In the genomic region with DNA sequence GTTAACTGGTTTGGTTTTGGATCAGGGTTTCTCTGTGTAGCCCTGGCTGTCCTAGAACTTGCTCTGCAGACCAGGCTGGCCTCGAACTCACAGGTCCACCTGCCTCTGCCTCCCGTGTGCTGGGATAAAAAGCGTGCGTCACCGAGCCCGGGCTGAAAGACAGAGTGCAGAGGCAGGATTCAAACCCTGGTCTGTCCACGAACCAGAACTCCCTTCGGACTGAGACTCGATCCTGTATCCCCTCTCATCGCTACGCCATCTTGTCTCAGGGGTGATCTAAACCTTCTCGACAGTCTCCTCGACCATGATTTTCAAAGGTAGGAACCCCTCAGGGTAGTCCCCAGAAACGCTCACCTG, we compare ENCODE assay signal across 8 mouse cellular contexts. TPM values are rescaled to one million over a fixed set of nuclear protein-coding genes. Genes with fewer than 3 reads are reported as not detected.
DNase-seq lines count a peak whose midpoint lies in the region; ATAC-seq and TF ChIP-seq lines count a peak whose summit lies in the region.

No protein-coding gene starts in this region.

- H3K4me3 ChIP-seq in cerebellum, adult 2 months (replicated peaks; ENCODE audit: insufficient read depth, low read depth, low read length): peak overlapping the region; percentile 67
- peak overlapping the region; percentile 62 for H3K4me3 ChIP-seq in spleen, adult 2 months (ENCODE audit: extremely low read depth, insufficient read depth, insufficient read length)
- H3K4me3 ChIP-seq in liver, embryonic 12.5 days: peak overlapping the region; percentile 85
- H3K4me3 ChIP-seq in stomach, embryonic 16.5 days (replicated peaks; ENCODE audit: low read length): peak overlapping the region; percentile 80

- no peak for DNase-seq in cerebellum, adult 2 months
- DNase-seq in cerebellum, postnatal 36 days: no peak
- DNase-seq in spleen, adult 2 months (ENCODE audit: low read depth in 1 of 2, low spot score in 2 of 2): no peak
- no peak for DNase-seq in spleen, postnatal 10 days (ENCODE audit: low spot score in 2 of 2)
- no peak for DNase-seq in frontal cortex, adult 2 months (ENCODE audit: extremely low spot score in 1 of 2, low spot score in 1 of 2)
- DNase-seq in ovary, postnatal 36 days (ENCODE audit: low spot score): no peak

- no peaks in the 10 kb centered on the region for H3K9me3 ChIP-seq in liver, embryonic 12.5 days (replicated peaks)
- H3K9me3 ChIP-seq in stomach, embryonic 16.5 days (replicated peaks; ENCODE audit: control insufficient read depth, low read length): no peaks in the 10 kb centered on the region

- H3K27ac ChIP-seq in cerebellum, adult 2 months (ENCODE audit: insufficient read depth, low read length): no peak overlapping the region
- no peak overlapping the region for H3K27ac ChIP-seq in spleen, adult 2 months (ENCODE audit: insufficient read depth, low read length)
- no peak overlapping the region for H3K27ac ChIP-seq in liver, embryonic 12.5 days
- H3K27ac ChIP-seq in stomach, embryonic 16.5 days (ENCODE audit: low read length): peak overlapping the region; percentile 32; the same call in 1 of the 2 replicates

- no peak for TF ChIP-seq CTCF in cerebellum, adult 2 months (IDR thresholded peaks at IDR 0.05; ENCODE audit: borderline replicate concordance, insufficient read depth, low read depth, low read length)
- no peak for TF ChIP-seq CTCF in spleen, adult 2 months (IDR thresholded peaks at IDR 0.05; ENCODE audit: extremely low read depth, insufficient read depth, insufficient read length, insufficient replicate concordance)

- WGBS in cerebellum, adult 2 months: 2% methylated on average over 14 of the region's 14 CpGs
- WGBS in spleen, adult 2 months: 3% methylated on average over 14 of the region's 14 CpGs
- whole genome bisulfite sequencing in liver, embryonic 12.5 days (ENCODE audit: insufficient replicate concordance): 2% methylated on average over 14 of the region's 14 CpGs
- WGBS in stomach, embryonic 16.5 days: under 1% methylated on average over 14 of the region's 14 CpGs

- no peaks in the 10 kb centered on the region for H3K4me1 ChIP-seq in cerebellum, adult 2 months (ENCODE audit: control insufficient read depth, insufficient read depth, low read length)
- H3K4me1 ChIP-seq in spleen, adult 2 months (ENCODE audit: control insufficient read depth, insufficient read depth, insufficient read length): peaks cover 3% of the 10 kb centered on the region; the same call in 1 of the 2 replicates
- H3K4me1 ChIP-seq in liver, embryonic 12.5 days: peaks cover 31% of the 10 kb centered on the region
- peaks cover 19% of the 10 kb centered on the region for H3K4me1 ChIP-seq in stomach, embryonic 16.5 days (ENCODE audit: control insufficient read depth, insufficient read depth, low read length)

- H3K4me2 ChIP-seq in liver, embryonic 12.5 days: peak overlapping the region; percentile 94
- H3K4me2 ChIP-seq in stomach, embryonic 16.5 days (ENCODE audit: low read depth, low read length): peak overlapping the region; percentile 56

- no peaks in the 10 kb centered on the region for H3K27me3 ChIP-seq in cerebellum, adult 2 months (ENCODE audit: control insufficient read depth, insufficient read depth, low read length)
- no peaks in the 10 kb centered on the region for H3K27me3 ChIP-seq in spleen, adult 2 months (ENCODE audit: control insufficient read depth, insufficient read depth, low read length)
- peaks cover 9% of the 10 kb centered on the region; the same call in 1 of the 2 replicates for H3K27me3 ChIP-seq in liver, embryonic 12.5 days (replicated peaks)
- H3K27me3 ChIP-seq in stomach, embryonic 16.5 days (ENCODE audit: control insufficient read depth, insufficient read depth, low read length): no peaks in the 10 kb centered on the region

- no peak for TF ChIP-seq POLR2A in cerebellum, adult 2 months (IDR thresholded peaks at IDR 0.05; ENCODE audit: borderline replicate concordance, insufficient read depth, low read length)
- TF ChIP-seq POLR2A in spleen, adult 2 months (IDR thresholded peaks at IDR 0.05; ENCODE audit: low read depth, low read length): no peak

- H3K36me3 ChIP-seq in spleen, adult 2 months (ENCODE audit: control insufficient read depth, insufficient read depth, low read length): no peaks in the 10 kb centered on the region
- peaks cover 18% of the 10 kb centered on the region for H3K36me3 ChIP-seq in liver, embryonic 12.5 days
- H3K36me3 ChIP-seq in stomach, embryonic 16.5 days (ENCODE audit: control insufficient read depth, insufficient read depth, low read length): no peaks in the 10 kb centered on the region

- peak overlapping the region; percentile 18; the same call in 1 of the 2 replicates for H3K9ac ChIP-seq in liver, embryonic 12.5 days
- H3K9ac ChIP-seq in stomach, embryonic 16.5 days (ENCODE audit: low read length): peak overlapping the region; percentile 69

- no peak for ATAC-seq in liver, embryonic 12.5 days
- ATAC-seq in stomach, embryonic 16.5 days (ENCODE audit: insufficient read depth, low FRiP score): no peak

RNA-seq across cellular contexts. Expression of gene Gm10644, which starts 0.3 kb away (rescaled TPM):
- 0.56 and 0.74 TPM in 2 replicates for polyA plus RNA-seq in cerebellum, adult 2 months (2012; rRNA removed)
- polyA plus RNA-seq in spleen, adult 2 months (2012; rRNA removed): 1.2 and 1.3 TPM in 2 replicates
- 0.15 and 0.16 TPM in 2 replicates for polyA plus RNA-seq in liver, embryonic 12.5 days (2016; fragmentation: Nextera tagmentation; extraction: Ambion mirVana)
- polyA plus RNA-seq in stomach, embryonic 16.5 days (2015; fragmentation: Nextera tagmentation; extraction: Ambion mirVana): 0.39 and 0.67 TPM in 2 replicates
- 0.63 and 0.68 TPM in 2 replicates for polyA plus RNA-seq in frontal cortex, adult 2 months (2012; rRNA removed)

RNA-seq across cellular contexts. Expression of gene Asf1b, which starts 0.6 kb away (rescaled TPM):
- polyA plus RNA-seq in cerebellum, adult 2 months (2012; rRNA removed): 2.0 and 2.5 TPM in 2 replicates
- polyA plus RNA-seq in spleen, adult 2 months (2012; rRNA removed): 33.2 and 38.4 TPM in 2 replicates
- polyA plus RNA-seq in liver, embryonic 12.5 days (2016; fragmentation: Nextera tagmentation; extraction: Ambion mirVana): 113 and 116 TPM in 2 replicates
- 49.4 and 53.1 TPM in 2 replicates for polyA plus RNA-seq in stomach, embryonic 16.5 days (2015; fragmentation: Nextera tagmentation; extraction: Ambion mirVana)
- polyA plus RNA-seq in frontal cortex, adult 2 months (2012; rRNA removed): 1.2 and 1.6 TPM in 2 replicates

RNA-seq across cellular contexts. Expression of gene Prkaca, which starts 18.1 kb away (rescaled TPM):
- polyA plus RNA-seq in cerebellum, adult 2 months (2012; rRNA removed): 235 and 256 TPM in 2 replicates
- 26.7 and 31.5 TPM in 2 replicates for polyA plus RNA-seq in spleen, adult 2 months (2012; rRNA removed)
- 81.1 and 82.0 TPM in 2 replicates for polyA plus RNA-seq in liver, embryonic 12.5 days (2016; fragmentation: Nextera tagmentation; extraction: Ambion mirVana)
- polyA plus RNA-seq in stomach, embryonic 16.5 days (2015; fragmentation: Nextera tagmentation; extraction: Ambion mirVana): 49.5 and 79.8 TPM in 2 replicates
- 161 and 176 TPM in 2 replicates for polyA plus RNA-seq in frontal cortex, adult 2 months (2012; rRNA removed)

RNA-seq across cellular contexts. Expression of gene Samd1, which starts 42.7 kb away (rescaled TPM):
- polyA plus RNA-seq in cerebellum, adult 2 months (2012; rRNA removed): 50.5 and 55.1 TPM in 2 replicates
- polyA plus RNA-seq in spleen, adult 2 months (2012; rRNA removed): 39.5 and 53.7 TPM in 2 replicates
- 8.5 and 8.7 TPM in 2 replicates for polyA plus RNA-seq in liver, embryonic 12.5 days (2016; fragmentation: Nextera tagmentation; extraction: Ambion mirVana)
- 6.6 and 7.4 TPM in 2 replicates for polyA plus RNA-seq in stomach, embryonic 16.5 days (2015; fragmentation: Nextera tagmentation; extraction: Ambion mirVana)
- polyA plus RNA-seq in frontal cortex, adult 2 months (2012; rRNA removed): 47.4 and 48.4 TPM in 2 replicates

RNA-seq across cellular contexts. Expression of gene 1700067K01Rik, which starts 46.6 kb away (rescaled TPM):
- 0.11 and 0.14 TPM in 2 replicates for polyA plus RNA-seq in cerebellum, adult 2 months (2012; rRNA removed)
- 0.46 and 0.63 TPM in 2 replicates for polyA plus RNA-seq in spleen, adult 2 months (2012; rRNA removed)
- 0.41 and 0.63 TPM in 2 replicates for polyA plus RNA-seq in liver, embryonic 12.5 days (2016; fragmentation: Nextera tagmentation; extraction: Ambion mirVana)
- 0.58 and 0.71 TPM in 2 replicates for polyA plus RNA-seq in stomach, embryonic 16.5 days (2015; fragmentation: Nextera tagmentation; extraction: Ambion mirVana)
- polyA plus RNA-seq in frontal cortex, adult 2 months (2012; rRNA removed): not detected in 2 replicates
